Mouse (Mus musculus): ENCODE data around the gene Tbx15.

The Tbx15 gene

DNA sequence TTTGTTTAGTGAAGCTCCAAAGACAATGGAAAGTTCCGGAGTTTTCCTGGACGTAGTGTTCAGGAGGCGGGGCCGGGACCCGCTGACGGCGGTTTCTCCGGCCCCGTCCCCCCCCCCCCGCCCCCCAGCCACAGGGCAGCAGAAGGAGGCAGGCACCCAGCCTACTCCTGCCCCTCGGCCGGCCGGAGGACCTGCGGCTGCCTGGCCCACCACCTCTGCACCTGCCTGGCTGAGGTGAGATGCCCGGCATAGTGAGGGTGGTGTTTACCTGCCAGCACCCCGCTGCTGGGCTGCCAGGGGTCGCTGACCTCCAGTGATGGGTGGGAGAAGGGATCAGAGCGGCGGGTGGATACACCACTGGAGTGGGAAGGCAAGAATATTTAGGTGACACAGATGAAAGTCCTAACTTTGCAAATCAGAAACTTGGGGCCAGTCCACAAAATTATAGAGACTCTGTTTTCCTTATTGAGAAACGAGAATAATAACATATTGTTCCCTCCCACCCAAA is at the start of gene Tbx15:
Gene Tbx15, plus strand, starts transcription at position 169 of the 508 bp plus-strand sequence.
- DNase-seq (ENCODE audit: inconsistent ontology term) = no peak

DNA sequence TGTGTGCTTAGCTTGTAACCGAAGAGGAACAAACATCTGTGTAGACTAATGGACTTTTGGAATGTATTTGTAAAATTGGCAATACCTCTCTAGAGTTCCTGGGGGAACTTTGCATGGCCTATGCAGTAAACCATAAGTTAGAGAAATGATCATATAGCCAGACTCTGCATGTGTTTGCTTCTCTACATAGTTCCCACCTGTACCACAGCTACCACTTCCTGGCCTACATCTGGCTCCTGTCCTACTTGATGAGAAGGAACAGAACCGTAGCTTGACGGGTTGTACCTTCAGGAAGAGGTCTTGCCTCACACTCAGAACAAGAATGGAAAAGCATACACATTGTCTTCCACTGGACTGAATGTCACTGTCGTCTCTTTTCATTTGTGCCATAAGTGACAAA is 46.6 kb upstream of the Tbx15 start:
- no peak for DNase-seq (ENCODE audit: inconsistent ontology term)

DNA sequence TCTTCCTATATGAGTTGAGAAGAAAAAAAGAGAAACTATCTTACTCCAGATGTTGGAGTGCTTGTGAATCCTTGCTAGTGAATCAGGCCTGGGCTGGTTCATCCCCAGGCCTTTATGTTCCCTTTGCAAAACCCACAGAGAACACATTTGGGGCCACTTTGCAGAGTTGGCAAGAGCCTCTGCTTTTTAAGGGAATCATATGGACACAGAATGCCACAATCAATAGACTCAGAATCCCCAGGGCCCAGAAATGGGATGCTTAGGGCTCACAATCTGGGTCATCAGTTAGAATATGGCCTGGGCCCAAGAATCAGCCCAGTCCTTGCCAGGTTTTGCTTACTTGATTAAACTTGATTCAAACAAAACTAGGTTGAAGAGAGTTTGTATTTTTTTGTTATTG is 36.9 kb upstream of the Tbx15 start:
- peak; percentile 27 for DNase-seq (ENCODE audit: inconsistent ontology term)

DNA sequence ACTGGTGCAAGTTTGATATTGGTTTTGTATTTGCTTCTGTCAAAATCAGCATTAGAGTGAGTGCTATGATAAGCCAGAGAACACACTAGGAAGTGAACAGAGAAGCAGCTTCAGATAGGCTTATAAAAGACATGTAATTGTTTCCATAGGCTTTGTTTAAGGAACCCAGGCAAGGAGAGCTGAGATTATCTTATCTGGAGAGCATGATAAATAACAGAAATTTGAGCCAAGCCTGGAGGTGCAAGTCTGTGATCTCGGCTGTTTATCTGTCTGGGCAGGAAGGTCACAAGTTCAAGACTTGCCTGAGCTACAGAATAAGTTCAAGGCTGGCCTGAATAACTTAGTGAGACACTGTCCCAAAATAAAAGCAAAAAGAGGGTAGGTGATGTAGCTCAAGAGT is 31.8 kb upstream of the Tbx15 start:
- no peak for DNase-seq (ENCODE audit: inconsistent ontology term)

DNA sequence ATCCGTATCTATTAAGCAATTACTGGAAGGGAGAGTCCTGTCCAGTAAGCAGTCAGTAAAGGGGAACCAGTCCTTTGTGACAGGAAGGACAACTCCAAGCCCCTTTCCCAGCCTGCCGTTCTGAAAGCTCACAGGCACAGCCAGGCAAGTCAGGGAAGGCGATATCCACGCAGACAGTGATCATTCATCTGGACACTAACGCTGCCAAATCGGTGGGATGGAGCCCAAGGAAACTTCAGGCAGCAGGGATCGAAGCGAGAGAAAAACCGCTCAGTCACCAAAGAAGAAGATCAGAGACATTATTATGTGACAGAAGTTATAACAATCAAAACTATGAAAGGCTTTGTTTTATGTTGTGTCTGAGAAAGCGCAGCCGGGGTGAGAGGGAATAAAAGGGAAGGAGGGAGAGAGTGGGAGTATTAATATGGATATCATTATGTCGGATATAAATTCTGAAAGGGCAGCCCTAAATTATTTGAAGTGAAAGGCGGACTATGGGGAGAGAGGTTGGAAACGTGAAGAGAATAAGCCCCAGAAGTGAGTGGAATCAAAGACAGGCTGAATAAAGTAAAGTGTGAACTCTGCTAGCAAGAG is 29.0 kb upstream of the Tbx15 start:
- no peak for DNase-seq (ENCODE audit: inconsistent ontology term)

DNA sequence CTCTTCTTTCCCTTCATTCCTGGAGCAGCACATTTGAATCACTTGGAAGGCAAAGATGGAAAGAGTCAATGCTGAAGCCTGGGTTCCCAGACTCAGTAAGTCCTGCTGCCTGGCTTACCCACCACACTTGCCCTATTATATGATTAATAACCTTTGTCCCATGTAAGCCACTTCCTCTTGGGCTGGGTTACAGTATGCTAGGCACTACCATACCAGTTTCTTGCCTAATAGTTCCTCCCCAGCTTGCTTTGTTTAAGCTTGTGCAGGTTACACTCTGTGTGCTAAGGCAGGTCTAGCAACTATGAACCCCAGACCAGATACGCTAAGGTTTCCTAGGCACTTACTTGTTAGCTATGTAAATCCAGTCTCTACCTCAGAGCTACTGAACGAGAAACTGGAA is 12.4 kb upstream of the Tbx15 start:
- no peak for DNase-seq (ENCODE audit: inconsistent ontology term)

DNA sequence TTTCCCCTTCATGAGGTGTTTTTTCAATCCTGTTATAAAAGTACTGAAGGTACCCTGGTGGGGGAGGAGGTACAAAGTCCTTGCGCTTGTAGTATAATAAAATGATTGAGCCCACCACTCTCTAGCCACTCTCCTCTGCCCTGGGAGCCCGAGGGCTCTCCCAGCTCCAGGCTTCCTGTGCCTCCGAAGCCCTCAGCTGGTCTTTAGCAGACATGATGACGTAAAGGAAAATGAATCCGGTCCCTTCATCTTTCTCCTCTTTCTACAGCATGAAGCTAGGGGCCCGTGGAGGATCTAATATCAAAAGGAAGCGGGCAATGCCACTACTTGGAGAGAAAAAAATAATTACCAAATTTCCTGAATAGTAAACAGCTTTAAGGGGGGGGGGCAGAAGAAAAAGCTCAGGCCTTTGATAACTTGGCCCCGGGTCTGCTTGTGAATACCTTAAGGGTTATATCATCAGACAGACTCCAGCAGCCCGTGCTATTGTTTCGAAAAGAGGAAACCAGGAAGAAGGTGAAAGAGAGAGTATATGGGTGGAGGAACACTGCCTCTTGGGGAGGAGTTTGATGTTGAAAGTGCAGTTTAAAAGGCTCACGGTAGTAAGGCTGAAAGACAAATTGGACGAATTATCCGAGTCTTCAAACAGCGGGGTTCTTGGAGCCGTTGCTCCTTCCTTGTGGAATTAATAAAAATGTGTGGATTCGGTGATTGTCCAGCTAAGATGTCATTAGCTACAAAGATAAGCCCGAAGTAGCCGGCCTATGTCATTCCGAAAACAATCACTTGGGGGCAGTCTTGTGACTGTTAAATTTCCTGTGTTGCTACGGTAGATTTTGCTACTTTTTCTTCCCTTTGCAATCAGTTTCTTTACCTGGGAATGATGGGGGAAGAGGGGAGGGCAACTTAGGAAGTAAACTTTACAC is 6.5 kb upstream of the Tbx15 start:
- DNase-seq (ENCODE audit: inconsistent ontology term) = no peak

DNA sequence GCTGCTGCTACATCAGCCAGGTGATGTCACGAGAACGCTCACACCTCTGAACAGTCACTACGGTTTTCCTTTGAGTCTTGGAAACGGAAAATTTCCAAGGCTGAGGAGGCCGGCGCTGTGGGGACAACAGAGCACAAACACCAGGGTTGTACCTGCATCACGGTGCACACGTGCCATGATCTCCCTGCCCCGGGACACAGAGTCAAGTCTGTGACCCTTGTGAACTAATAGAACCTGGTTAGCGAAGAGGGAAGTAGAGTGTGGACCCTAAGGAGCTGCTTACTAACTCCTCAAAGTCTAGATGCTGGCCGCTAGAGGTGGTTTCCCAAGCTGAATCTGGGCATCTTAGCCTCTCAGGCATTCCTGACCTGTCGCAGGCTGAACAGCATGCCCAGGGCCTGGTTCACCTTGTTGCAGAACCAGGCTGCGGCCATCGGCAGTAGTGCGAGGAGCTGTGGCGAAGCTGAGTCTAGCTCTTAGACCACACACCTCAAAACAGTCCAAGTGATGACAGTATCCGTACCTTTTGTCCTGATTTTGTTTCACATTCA is 5.8 kb upstream of the Tbx15 start:
- no peak for DNase-seq (ENCODE audit: inconsistent ontology term)

DNA sequence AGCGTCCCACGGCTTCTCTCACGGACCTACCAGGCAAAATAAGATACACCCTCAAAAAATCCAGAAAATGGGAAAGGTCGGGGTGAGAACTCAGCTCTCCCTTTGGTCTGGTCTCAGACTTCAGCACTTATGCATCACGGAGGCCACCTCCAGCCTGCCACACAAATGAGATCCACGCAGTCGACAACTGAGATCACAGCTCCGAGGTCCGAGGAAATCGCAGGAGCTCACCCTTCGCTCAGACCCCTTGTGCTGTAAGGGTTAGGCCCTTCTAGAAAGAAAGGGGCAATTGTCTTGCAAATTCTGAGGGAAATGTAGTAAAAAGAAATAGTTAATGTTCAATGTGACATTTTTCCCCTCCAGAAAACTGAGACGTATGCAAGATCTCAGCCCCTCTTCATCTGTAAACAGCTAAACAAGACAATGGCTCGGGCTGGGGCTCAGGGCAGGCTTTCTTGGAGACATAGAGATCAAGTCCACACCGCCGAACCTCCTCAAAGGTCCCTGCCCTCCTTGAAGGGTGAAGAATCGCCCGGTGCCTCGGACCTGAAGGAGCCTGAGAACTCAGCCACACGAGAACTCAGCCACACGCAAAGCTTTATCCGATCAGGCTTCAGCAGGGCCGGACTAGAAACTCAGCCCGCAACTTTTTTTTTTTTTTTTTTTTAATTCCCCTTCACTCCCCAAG is 4.9 kb upstream of the Tbx15 start:
- DNase-seq (ENCODE audit: inconsistent ontology term) = no peak

DNA sequence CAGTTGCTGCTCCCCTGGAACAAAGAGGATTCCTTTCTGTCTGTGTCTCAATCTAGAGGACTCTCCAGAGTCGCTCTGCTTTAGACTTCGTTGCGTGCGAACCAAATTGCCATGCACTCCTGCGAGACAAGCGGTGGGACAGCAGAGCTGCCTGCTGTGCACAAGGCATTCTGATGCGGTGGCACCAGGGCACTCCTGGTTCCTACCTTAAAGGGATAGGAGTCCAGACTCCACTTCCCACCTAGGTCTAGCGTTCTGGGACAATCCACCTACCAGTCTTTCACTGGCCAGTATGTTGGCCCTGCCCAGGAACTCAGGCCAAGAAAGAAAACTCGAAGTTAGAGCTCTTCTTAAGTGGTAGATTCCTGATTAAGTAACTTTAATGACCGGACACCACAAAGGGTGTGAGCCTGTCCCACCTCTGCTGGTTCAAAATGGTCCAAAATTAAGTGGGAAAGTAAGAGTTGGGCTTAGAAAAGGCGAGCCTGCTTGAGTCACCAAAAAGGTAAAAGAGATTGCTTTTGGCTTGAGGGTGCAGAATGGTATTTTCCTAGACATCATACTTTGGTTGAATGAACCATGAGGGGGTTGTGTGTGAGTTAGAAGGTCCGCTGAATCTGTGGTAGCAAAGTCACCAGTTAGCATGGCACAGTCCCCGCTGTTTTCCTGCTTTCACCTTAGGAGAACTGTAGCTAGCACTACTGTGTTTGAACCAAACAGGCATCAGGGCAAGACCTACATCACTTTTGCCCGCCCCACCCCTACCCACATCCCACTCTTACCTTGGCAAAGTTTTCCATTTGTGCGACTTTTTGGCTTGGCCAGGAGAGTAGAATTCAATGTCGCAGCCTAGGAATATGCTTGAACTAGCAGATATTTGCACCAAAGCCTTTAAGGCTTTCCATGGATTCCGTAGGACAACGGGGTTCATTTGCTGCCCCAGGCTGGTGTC is 4.1 kb upstream of the Tbx15 start:
- DNase-seq (ENCODE audit: inconsistent ontology term) = no peak

DNA sequence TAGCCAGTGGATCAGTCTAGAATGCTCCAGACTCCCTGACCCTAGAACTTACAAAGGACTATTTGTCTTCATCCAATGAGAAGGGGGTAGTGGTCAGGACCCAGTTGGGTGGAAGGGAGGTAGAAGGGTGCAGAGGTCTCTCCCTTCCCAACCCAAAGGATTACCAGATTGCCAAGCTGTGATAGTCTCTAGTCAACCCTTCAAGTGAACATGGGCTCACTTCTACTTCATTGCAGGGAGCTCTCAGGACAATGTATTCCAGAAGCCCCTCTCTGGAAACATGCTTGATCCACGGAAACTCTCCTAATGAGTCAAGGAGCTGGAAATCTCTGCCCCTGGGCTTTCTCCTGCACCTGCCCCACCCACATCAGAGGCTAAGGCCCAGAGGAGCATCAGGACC is 1.5 kb upstream of the Tbx15 start:
- no peak for DNase-seq (ENCODE audit: inconsistent ontology term)

DNA sequence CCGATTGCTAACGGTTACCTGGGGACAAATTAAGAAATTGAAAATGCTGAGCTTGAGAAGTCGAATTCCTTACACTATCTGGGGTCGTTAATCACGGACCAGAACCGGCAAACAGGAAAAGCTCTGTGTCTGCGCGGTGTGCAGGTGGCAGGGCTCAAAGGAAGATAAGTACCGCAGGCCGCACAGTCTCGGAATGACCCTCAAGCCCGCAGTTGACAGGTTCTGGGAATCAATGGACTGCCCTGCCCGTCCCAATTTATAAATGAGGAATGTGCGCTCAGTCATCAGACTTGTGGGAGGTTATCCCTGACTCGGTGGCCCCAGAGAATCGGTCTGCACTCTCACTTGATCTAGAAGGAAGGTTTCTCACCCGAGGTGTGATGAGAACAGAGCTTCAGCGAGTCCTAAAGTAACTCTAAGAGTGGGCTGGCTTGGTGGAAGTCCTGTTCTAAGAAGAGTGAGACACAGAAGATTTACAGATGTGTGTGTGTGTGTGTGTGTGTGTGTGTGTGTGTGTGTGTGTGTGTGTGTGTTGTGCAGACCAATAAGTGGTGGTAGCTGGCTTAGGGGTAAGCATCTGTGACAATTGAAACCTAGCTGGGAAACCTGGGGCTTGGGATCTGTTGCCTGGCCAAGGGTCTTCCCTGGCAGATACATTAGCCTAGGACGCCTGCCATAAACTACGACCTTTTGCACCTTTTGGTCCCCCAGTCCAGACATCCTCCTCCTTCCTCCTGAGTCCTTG is 708 bp upstream of the Tbx15 start:
- DNase-seq (ENCODE audit: inconsistent ontology term) = no peak

DNA sequence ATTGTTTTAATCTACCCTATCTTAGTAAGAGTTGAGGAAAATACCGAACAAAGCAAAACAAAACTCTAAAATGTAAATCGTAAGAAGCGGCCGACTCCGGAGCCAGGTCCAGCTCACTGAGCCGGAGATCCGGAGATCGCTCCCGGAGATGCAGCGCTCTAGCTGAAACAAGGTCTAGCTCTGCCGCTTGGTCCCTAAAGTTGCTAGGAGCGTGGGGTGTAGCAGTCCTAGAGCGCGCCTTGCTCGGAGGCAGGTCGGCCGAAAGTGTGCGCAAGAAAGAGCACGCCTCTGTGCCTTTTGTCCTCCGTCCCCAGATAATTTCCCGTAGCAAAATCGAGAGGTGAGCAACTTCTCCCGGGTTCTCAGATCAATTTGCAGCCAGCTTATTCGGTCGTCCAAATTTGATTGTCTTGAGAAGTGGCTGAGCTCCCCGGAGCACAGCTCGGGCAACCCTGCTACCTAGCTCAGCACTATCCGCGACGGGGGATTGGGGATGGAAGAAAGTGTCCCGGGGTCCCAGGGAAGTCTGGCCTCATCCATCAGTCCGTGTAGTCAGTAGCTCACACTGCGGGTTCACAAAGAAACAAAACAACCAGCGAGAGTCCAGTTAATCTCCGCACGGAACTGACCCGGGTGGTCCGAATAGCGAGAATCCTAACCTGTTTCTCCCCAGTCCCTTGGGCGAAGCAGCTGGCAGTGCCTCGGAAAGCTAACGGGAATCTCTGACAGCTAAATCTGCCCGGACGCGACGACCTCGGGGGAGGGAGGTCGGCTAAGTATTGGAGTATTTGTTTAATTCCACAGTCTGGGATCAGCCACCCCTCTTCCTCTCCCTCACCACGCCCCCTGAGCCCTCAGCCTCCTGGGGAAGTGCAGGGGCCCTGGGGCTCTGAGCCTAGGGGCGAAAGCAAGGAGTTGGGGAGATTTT is 894 bp downstream of the Tbx15 start:
- no peak for DNase-seq (ENCODE audit: inconsistent ontology term)

DNA sequence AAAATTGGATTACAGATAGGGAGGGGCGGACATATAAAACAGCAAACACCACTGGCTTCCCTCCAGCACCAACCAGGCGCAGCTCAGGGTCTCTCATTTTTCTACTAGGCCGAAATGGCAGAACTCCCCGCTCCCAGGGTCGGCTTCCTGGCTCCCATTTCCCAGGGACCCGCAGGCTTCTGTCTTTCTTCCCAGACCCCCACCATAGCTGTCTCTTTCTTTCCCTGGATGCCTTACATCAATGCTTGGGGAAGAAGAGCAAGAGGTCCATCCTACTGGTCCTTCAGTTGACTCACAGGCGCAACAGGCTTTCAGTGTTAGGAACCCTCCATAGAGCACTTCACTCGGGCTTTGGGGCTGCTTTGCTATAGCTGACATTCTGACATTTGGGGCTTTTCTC is 2.3 kb downstream of the Tbx15 start:
- no peak for DNase-seq (ENCODE audit: inconsistent ontology term)

DNA sequence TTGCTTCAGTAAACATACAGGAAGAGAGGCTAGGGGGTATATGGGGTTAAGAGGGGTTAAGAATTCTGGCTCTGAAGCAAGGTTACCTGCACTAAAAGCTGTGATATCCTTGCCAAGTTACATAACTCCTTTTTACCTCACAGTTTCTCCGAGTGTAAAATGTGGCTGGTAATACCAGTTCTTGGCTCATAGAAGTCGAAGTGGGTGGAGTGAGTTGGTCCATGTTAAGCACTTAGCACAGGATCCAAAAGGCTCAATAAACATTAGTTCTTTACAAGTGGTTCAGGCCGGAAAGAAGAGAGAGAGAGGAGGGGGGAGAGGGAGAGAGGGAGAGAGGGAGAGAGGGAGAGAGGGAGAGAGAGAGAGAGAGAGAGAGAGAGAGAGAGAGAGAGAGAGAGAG is 5.2 kb downstream of the Tbx15 start:
- no peak for DNase-seq (ENCODE audit: inconsistent ontology term)

DNA sequence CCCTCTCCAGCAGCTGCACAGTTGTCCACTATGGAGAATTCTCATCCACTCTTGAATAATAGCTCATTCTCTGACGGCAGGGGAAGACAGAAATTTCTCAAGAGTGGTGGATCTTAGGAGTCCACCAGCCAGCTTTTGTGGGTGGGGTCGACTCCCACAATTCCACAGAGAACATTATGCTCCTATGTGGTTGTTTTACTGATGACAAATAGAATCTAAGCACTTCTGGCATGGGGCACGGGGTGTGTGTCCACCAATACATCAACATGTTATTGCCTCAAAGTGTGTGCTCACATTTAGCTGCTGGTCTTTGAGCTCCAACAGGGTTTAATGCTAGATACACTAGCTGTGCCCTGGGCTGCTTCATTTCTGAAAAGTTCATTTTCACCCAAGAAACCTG is 6.4 kb downstream of the Tbx15 start:
- DNase-seq (ENCODE audit: inconsistent ontology term) = no peak

DNA sequence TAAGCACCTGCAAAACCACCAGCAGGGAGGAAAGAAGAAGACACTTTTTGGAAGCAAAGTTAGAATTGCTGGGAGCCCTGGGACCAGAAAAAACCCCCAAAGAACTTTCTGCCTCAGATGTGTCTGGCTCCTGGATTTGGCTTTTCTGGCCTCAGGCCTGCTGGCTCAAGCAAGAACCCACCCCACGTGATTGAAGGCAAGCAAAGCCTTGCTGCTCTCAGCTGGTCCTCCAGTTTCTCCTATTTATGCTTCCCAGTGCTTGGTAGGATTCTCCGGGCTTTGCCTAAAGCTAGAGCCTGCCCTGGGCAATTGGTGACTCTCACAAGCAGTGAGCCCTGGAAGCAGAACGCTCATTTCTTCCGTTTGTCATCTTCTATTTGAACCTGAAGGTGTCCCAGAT is 7.4 kb downstream of the Tbx15 start:
- no peak for DNase-seq (ENCODE audit: inconsistent ontology term)

DNA sequence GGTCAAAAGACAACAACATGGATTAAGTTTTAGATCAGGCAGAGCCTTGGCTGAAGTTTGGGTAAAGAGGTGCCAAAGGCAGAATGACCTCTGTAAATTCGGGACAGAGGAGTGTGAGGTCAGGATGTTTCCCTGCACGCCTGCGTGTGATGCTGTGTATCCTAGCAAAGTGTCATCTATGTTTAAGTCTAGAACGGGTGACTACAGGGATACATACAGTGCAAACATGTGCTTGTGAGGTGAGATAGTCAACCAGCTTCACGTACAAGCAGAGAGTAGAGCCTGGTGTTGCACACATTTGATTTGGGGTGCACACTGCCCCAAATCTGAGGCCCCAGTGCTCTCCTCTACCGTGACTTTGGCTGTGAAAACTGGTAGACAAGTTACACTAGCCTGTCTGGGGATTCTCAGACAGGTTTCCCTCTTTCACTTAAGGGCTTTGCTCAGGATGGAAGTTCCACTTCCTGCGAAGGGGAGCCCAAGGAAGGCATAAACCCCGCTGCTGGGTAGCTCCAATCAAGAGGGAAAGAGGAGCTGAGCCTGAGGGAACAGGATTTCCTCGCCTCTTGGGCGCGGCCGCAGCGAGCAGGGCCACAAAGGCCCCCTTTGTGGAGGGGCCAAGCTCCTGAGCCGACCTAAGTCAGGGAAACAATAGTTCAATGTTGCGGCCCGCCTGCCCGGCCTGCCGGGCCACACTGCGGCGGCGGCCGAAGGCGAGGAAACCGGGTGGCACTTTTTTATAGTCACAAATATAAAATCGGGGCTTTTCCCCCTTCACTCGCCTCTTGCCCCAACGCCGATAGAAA is 8.0 kb downstream of the Tbx15 start:
- no peak for DNase-seq (ENCODE audit: inconsistent ontology term)

Data from Muller cell, postnatal 12 days (primary cell).